Mouse (Mus musculus) T-helper 17 cell (primary cell): Measurements from ENCODE around the gene Pitpnc1.

Experiments
- in situ Hi-C, 2 experiments: fragments of 300-600 bp; cut with MboI, MseI; formaldehyde crosslinking; loops; 1 replicate in 1 of 2; 2 replicates in 1 of 2; pipeline ENCODE4 v1.15.1; 2025; ENCODE audit warnings: high pct_unique_total_duplicates in 2 of 2

Gene Pitpnc1

DNA sequence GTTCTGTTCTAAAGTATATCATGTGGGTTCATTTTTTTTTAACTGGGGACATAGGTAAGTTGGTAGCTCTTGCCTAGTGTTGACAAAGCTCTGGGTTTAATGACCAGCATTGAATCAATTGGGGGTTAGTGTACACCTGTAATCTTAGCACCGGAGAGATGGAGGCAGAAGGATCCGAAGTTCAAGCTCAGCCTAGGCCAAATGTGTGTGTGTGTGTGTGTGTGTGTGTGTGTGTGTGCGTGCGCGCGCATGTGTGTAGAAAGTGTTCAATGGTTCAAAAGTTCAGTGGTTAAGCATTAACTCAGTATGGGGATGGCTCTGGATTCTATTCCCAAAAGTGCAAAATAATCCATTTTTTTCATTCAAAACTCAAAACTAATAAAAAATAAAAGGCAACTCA is 93.2 kb downstream of the Pitpnc1 start:
- in situ Hi-C loops, result no loop called here

DNA sequence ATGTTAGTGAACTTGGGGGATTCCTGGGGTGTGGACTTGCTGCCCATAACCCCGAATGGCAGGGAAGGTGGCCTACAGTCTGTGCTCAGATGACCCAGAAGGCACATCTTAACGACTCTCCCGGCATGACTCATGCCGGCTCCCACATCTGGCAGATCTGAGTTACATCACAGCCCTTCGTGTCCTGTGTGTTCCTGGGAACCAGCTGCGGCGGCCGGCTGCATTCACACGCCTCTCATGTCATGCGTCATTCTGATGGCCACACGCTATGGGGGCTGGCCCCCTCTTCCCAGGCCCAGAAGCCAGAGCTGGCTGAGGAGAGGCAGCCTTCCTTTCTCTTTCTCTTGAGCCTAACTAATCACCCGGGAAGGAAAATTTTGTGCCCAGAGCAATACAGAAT is 94.2 kb downstream of the Pitpnc1 start:
- in situ Hi-C loops, result no loop called here

DNA sequence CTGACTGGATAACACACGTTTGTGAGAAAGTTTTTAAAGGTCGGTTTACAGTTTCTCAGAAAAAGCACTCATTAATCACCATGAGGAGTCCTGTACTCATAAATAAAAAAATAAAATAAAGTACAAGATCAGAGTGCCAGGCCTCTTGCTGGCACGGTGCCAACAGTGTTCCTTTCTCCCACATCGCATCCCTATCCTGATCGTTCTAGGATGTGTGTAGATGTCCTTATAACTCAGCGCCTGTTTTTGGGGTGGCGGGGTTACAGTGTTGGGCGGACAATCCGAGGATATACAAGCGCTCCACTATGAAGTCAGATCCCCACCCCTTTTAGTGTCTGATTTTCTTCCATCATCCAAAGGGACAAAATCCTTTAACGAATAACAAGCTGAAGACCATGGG is 94.7 kb downstream of the Pitpnc1 start:
- in situ Hi-C loops, result no loop called here

DNA sequence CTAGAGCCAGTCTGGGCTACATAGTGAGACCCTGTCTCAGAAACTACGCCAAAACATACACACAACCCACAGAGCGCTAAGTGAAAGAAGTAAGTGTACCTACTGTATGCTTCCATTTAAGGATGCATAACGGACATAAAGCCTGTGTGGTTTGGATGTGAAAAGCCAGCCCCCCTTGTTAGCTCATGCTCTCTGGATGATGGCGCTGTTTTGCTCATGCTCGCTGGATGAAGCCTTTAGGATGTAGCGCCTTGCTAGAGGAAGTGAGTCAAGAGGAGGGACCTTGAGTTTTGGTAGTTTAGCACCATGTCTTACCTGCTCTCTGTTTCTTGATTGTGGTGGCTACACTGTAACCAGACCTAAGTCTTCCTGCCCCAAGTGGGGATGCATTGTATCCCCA is 96.9 kb downstream of the Pitpnc1 start:
- in situ Hi-C loops, result no loop called here

DNA sequence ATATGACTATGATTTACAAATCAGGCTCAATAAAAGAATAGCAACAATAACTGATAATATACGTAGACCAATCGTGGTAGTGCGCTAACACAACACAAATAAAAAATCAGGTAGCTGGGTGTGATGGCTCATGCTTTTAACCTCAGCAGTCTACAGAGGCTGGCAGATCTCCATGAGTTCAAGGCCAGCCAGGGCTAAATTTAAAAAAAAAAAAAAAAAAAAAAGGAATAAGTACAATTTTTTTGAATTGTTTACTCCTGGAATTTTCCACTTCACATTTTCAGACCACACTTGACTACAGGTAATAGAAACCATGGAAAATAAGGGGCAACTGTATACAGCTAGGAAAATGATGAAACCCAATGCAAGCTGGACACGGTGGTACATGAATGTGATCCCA is 97.3 kb downstream of the Pitpnc1 start:
- in situ Hi-C loops, result no loop called here

DNA sequence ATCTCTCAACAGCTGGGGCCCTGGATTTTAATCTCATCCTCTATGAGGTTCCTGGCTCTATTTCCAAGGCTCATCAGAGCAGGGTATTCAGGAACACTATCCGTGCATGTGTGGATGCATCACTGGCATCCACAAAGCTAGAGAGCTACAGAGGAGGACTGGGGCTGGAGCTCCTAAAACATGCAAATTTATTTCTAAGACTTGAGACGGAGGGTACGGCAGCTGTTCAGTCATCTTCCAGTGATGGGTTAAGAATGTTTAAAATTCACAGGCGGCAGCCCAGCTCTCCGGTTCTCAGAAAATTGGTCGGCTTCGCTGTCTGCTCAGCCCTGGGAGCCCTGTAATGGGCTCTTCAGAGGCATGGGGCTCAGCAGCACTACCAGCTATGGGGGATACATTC is 97.8 kb downstream of the Pitpnc1 start:
- in situ Hi-C loops, result no loop called here

DNA sequence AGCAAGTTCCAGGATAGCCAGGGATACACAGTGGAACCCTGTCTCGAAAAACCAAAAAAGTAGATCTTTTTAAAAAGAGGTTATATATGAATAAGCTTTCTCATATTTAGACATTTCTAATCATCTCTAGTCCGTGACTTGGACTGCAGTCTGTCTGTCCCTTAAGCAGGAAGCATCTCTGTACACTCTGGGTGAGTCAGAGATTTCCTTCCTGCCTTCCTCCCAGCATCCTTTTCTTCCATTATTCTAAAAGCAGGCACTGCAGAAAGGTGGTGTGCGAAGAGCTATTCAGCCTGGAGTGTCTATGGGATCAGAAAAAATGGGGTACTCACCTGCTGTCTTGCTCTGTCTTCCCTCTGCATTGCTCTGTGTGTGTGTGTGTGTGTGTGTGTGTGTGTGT is 100.0 kb downstream of the Pitpnc1 start:
- in situ Hi-C loops, result no loop called here

DNA sequence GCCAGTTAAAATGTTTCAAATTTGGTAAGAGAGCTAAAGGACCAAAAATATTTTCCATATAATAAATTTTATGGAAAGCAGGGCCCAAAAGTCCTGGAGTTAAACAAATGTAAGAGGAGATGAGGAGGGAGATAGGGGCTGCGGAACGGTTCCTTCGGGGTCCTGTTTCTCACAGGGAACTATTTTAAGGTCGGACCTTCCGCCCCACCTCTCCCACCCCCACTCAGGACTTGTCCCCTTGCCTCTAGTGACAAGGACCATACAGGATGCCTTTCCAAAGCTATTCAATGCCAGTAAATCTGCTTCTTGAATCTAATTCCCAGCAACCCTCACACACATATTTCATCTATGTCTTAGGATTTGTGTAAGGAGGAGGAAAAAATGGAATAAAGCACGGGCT is 100.8 kb downstream of the Pitpnc1 start:
- in situ Hi-C loops, result no loop called here

DNA sequence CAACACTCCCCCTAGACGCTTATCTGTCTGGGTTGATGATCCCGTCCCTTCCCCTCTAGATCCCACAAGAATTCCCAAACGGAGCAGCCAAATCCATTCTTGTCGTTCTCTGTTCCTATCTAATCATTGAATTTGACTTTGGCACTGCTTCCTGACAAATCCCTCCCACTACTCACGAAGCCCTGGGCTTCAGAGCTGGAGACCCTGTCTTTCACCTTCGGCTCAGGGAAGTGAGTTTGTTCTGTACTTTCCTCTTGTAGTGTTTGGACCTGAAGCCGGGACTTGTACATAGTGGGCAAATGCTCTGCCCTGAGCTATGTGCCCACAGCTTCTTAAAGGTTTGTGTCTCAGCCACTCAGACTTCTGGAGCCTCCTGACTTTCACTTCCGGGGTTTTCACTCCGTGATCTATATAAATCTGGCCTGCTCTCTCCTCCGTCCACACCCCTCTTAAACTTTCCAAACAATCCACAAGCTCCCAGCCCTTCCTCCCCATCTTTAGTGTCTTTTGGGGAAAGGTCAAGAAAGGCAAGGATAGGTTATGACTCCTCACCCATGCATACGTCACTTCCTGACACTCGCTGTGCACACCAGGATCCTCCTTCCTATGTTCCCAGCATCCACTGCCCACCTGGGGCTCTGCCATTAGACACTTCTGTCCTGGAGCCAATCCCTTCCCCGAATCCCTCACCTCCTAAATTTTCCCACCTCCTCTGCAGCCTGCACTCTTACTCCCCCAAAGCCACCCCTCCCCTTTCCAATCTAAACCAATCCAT is 104.4 kb downstream of the Pitpnc1 start:
- in situ Hi-C loops, result no loop called here

DNA sequence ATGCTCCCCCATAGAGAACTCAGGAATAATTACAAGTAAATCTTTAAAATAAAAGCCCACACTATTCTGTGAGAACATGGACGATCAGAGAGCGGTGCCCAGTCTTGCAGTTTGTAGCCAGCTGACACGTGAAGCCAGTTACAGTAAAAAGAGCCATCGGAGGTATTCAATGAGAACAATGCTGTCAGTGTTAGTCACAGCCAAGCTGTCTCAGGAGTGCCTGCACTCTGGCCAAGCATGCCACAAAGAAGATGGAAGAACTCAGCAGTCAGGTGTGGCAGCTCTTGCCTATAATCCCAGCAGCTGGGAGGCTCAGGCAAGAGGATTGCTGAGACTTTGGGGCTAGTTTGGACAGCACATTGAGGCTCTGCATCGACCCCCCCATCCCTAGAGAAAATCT is 111.8 kb downstream of the Pitpnc1 start:
- in situ Hi-C loops, result no loop called here

DNA sequence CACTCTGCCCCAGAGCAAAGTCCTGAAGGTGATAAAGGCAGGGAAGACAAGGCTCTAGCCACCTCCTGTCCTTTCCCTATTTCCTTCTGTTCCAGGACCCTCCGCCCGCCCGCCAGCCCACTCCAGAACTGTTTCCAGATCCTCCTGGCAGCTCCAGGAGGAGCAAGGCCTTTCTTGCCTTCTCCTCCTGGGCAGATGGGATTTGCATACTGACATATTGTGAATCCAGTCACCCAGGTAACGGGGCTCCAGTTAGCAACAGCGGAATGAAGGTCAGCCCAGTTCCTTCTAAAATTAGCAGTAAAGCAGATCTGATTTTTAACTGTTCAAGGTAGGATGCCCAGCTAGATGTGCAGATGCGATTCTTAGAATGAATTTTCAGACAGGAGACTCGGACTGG is 114.3 kb downstream of the Pitpnc1 start:
- in situ Hi-C loops, result no loop called here

DNA sequence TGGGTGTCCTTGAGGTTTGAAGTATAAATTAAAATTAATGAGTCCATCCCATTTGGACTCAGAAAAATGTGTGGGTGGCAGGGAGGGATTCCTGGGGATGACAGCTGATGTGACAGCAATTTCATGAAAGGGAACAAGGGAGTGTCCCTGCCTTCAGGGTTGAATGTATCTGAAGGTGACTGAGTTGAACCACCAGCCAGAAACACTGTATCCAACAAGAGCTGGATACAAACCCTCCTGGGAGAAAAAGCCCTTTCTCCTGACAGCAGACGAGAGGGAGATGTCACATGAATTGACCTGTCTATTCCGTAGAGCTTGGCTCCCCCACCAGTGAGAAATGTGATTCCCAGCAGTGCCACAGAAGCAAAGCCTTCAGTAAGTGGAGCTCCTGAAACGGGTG is 115.0 kb downstream of the Pitpnc1 start:
- in situ Hi-C loops, result no loop called here

DNA sequence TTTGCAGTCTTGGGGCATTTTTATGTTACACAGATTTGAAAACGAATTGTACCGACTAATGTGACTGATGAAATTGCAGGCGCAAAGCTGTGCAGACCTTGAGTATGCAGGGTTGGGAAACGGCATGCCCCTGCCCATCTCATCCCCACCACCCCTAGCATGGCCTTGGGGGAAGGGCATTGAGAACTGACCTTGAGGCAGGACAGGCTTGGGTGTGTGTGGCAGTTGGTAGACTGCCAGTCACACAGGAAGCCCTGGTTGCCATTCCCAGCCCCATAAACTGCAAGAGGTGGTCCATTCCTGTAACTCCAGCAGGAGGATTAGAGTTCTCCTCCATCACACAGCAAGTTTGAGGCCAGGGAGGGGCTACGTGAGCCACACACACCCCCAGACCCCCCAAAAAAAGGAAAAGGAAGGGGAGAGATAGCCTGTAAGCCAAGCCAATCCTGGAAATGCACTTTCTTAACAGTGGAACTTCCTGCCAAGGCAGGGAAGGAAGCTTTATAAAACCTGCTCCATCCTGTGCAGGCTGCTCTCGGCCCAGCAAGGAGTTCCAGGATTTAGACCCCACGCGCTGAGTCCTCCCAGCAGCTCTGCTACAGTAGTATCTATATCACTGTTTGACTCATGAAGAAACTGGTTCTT is 115.9 kb downstream of the Pitpnc1 start:
- in situ Hi-C loops, result no loop called here

DNA sequence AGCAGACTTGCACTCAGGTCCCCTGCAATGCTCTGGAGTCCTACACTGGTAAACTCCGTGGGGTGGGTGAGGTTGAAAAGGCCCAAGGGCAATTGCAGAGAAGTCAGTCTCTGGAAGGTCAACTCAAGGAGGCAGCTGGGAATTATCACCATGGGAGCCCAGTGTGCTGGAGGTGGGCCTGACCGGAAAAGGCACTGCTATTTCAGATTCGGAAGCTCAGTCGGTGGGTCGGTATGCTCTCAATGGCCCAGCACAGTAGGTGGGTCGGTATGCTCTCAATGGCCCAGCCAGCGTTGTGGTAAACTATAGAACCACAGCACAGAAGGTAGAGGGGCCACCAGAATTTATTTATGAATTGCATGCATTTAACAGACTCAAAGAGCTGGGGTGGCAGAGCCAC is 117.9 kb downstream of the Pitpnc1 start:
- in situ Hi-C loops, result no loop called here

DNA sequence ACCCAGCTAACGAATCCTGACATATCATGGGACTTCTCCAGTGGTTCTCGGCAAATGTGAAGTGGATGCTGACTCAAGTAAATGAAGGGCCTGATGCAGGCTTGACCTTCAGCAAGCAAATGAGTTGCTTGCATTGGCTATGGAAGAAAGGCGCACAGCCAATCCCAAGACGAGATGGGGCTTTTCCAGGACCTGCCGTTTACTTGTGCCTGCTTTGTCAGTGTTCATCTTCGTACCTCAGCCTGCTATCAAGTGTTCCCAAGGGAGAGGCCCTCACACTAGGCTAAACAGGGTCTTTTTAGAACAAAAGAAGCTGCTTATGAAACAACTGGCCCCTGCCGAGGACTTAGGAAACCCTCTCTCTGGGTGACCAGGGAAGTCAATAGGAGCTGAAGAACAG is 120.7 kb downstream of the Pitpnc1 start:
- in situ Hi-C loops, result no loop called here

DNA sequence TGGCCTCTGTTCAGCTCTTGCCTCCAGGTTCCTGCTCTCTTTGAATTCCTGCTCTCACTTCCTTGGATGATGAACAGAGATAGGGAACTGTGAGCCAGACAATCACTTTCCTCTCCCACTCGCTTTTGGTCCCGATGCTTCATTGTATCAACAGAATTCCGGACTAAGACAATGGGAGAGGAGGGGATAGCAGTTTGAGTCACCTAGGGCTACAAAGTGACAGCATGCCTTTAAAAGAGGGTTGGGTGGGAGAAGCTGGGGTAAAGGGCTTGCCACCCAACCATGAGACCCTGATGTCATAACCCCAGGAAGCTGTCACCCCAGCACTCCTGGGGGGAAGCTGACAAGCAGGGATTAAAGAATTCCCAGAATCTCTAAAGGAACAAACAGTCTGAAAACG is 127.5 kb downstream of the Pitpnc1 start:
- in situ Hi-C loops, result no loop called here

DNA sequence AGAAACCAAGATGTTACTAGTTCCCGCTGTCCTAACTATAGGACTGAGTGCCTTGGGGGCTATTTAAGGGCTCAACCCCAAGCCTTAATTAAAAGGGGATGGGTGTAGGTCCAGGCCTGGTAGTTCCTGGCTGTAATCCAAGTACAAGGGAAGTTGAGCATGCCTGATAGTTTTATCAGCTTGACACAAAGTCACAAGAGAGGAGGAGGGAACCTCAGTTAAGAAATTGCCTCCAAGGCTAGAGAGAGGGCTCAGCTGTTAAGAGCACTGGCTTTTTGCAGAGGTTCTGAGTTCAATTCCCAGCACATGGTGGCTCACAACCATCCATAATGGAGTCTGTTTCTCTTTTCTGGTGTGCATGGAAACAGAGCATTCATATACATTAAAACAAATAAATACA is 128.1 kb downstream of the Pitpnc1 start:
- in situ Hi-C loops, result no loop called here

DNA sequence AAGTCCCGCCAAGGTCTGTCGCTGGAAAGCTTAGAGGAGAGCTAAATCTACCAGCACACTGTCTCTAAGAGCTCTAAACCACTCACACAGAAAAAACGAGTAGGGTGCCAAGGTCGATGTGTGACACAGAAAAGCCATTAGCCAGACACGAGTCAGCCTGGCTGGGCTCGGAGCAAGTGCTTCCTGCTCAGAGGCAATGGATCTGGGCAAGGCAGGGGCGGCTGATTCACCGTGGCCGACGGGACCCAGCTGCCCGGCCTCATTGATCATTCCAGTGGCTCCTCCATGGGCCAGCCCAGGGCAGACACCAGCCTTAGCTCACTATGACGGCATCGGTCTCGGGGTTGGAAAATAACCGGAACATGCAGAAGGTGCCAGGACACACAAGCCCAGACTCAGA is 129.2 kb downstream of the Pitpnc1 start:
- in situ Hi-C loops, result no loop called here

DNA sequence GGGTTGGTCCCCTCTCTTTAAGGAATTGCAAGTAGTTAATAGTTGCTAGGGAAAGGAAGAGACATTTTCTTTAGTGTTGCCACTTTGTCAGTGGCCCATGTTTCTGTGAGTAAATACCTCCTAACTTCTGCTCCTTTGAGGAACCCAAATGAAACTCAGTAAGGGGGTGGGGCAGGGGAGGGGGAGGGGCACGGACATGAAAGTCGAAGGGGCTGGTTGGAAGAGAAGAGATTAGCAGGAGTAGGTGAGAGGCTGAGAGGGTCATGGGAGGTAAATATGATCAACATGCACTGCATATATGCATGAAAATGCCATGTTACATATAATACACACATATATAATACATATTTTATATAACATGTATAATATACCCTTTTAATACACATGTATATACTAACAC is 129.7 kb downstream of the Pitpnc1 start:
- in situ Hi-C loops, result no loop called here

DNA sequence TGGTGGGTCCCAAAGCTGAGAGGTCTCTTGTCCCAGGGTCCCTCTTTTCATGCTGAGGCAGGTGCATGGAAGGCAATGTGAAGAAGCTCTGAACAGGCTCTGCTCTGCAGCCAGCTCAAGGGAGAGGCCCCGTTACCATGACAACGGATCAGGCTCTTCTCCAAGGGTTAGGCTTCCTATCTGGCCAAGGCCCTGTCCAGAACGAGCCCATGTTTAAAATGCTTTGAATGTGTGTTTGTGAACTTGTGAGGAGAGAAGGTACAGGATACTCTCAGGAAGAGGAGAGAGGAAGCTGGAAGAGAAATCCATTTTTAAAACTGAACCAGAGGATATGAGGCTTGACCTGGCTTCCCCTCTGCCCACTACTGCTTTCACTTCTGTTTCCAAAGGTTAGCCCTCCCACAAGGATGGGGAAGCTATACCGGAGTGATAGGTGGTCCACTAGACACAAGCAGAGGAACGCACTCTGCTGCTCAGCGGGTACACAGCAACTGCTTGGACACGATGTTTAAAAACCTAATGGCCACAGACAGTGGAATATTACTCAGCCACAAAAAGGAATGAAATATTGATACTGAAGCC is 131.2 kb downstream of the Pitpnc1 start:
- in situ Hi-C loops, result no loop called here

DNA sequence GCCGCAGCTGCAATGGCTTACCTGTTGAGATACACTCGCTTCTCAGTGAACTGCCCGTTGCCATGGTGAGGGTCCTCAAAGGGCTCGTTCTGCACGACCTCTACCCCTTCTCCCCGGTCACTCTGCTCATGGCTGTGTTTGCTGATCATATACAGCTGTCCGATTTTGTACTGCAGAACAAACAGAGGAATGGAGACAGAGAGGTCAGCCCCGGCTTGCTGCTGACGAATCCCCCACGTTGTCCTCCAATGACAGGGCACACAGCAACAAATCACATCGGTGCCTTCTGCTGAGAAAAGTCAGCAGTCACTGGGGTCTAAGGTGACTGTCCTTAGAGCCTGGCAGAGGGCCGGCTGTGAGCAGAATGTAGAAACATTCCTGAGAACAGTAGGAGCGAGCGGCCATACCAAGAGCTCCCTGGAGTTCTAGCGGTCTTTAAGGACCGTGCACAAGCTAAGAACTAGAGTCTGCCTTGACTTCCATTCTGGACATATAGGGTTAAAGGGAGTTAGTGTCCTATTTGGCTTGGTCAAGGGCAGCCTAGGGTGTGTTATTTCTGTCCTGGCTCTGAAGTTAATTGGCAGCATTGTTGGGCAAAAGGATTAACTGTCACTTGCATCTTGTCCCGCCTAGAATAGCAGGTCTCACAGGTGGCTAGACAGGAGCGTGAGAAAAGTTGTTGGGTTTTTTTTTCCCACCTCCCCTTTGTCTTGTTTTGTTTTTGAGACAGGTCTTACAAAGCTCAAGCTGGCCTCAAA is 132.9 kb downstream of the Pitpnc1 start:
- in situ Hi-C loops, result no loop called here

DNA sequence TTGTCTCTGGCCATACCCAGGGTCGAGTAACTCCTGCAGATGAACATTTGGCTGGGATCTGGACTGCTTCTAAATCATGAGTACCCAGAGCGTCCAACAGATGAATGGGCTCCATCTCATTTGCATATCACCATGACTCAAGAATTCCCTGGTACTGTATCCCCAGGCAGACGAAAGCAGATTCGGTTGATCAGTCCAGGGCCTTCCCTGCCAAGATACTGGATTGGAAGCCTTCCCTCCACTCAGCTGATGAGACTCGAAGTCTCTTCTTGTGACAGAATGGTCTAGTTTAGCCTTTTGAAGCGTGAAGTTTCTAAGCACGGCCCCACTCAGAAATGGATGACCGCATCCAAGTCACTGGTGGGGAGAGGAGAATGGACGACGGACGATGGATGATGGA is 134.7 kb downstream of the Pitpnc1 start:
- in situ Hi-C loops, result no loop called here
